1 mouse cellular context compared by ENCODE assay signal in genomic region chr5:108628891-108629633, GRCm38 (mm10).
TF ChIP-seq lines count a peak whose summit lies in the region.

No protein-coding gene starts in this region.

TF ChIP-seq in CH12.LX, 34 proteins besides CTCF, POLR2A, EP300 and RAD21:
- TF ChIP-seq TCF12 (IDR thresholded peaks at IDR 0.05; ENCODE audit: low read depth, low read length) (no peak), RCOR1 (conservative IDR thresholded peaks at IDR 0.05; ENCODE audit: low read depth, low read length) (no peak), MYC (IDR thresholded peaks at IDR 0.05; ENCODE audit: low read depth, low read length) (0 out of 2 replicates have a peak, but pooled peaks have one; percentile 22), ZNF384 (IDR thresholded peaks at IDR 0.05; ENCODE audit: low read depth, low read length) (no peak)
